Mouse (Mus musculus): ENCODE results near the gene Zfp36. TPM values are rescaled to one million over a fixed set of nuclear protein-coding genes. Genes with fewer than 3 reads are reported as not detected.

The Zfp36 gene
- polyA plus RNA-seq, 2 experiments = 3.9 to 4.6 TPM

- Histone ChIP-seq H3K36me3 (replicated peaks; ENCODE audit: control insufficient read depth, insufficient read depth, low read depth) (peaks cover 65% of the 10 kb centered on the region), H3K4me2 (ENCODE audit: low read depth) (no peak overlapping the region), H3K27me3 (ENCODE audit: control insufficient read depth, insufficient read depth, low read length) (no peaks in the 10 kb centered on the region), H3K9me3 (ENCODE audit: control insufficient read depth, low read length) (no peaks in the 10 kb centered on the region), H3K9ac (replicated peaks) (no peak overlapping the region), H3K27ac (no peak overlapping the region), H3K4me3 (ENCODE audit: insufficient read depth in 1 of 2, low read depth in 2 of 2, low read length in 2 of 2) (no peak overlapping the region), H3K4me1 (replicated peaks; ENCODE audit: control insufficient read depth in 2 of 2, insufficient read depth in 2 of 2, low read length in 1 of 2) (no peaks in the 10 kb centered on the region)
- DNase-seq (ENCODE audit: low read depth in 3 of 3, low spot score in 3 of 3) = no peak
- ATAC-seq (ENCODE audit: insufficient read depth) = no peak
- no peak for TF ChIP-seq EP300 (IDR thresholded peaks at IDR 0.05; ENCODE audit: low read depth)
- peak; percentile 54 for TF ChIP-seq CTCF (IDR thresholded peaks at IDR 0.05; ENCODE audit: low read depth)
Measured at GRCm38 (mm10) chr7:28417368-28417767, 37.3 kb upstream of the Zfp36 start.

GRCm38 (mm10) chr7:28412826-28413225 is 32.8 kb upstream of the Zfp36 start:
- peaks cover 34% of the 10 kb centered on the region for H3K36me3 ChIP-seq (replicated peaks; ENCODE audit: control insufficient read depth, insufficient read depth, low read depth)
- no peak for ATAC-seq (ENCODE audit: insufficient read depth)
- no peak overlapping the region for H3K4me2 ChIP-seq (ENCODE audit: low read depth)
- H3K27ac ChIP-seq = no peak overlapping the region
- no peak overlapping the region for H3K4me3 ChIP-seq (ENCODE audit: insufficient read depth in 1 of 2, low read depth in 2 of 2, low read length in 2 of 2)
- DNase-seq (ENCODE audit: low read depth in 3 of 3, low spot score in 3 of 3) = no peak
- WGBS (ENCODE audit: insufficient replicate concordance) = 60% methylated on average over 4 of the region's 4 CpGs
- TF ChIP-seq CTCF (IDR thresholded peaks at IDR 0.05; ENCODE audit: low read depth) (0 out of 2 replicates have a peak, but pooled peaks have one; percentile 20), EP300 (IDR thresholded peaks at IDR 0.05; ENCODE audit: low read depth) (no peak)
- no peak overlapping the region for H3K9ac ChIP-seq (replicated peaks)
- no peaks in the 10 kb centered on the region for H3K27me3 ChIP-seq (ENCODE audit: control insufficient read depth, insufficient read depth, low read length)
- H3K9me3 ChIP-seq (ENCODE audit: control insufficient read depth, low read length) = no peaks in the 10 kb centered on the region
- no peaks in the 10 kb centered on the region for H3K4me1 ChIP-seq (replicated peaks; ENCODE audit: control insufficient read depth in 2 of 2, insufficient read depth in 2 of 2, low read length in 1 of 2)

- no peak for DNase-seq (ENCODE audit: low read depth in 3 of 3, low spot score in 3 of 3)
Measured at GRCm38 (mm10) chr7:28410841-28411475, 30.9 kb upstream of the Zfp36 start.

GRCm38 (mm10) chr7:28401942-28402341 is 21.9 kb upstream of the Zfp36 start:
- Histone ChIP-seq H3K36me3 (replicated peaks; ENCODE audit: control insufficient read depth, insufficient read depth, low read depth) (peaks cover 40% of the 10 kb centered on the region), H3K4me1 (replicated peaks; ENCODE audit: control insufficient read depth in 2 of 2, insufficient read depth in 2 of 2, low read length in 1 of 2) (no peaks in the 10 kb centered on the region; a peak in 1 of 4 replicates), H3K9me3 (ENCODE audit: control insufficient read depth, low read length) (no peaks in the 10 kb centered on the region), H3K27ac (no peak overlapping the region), H3K9ac (replicated peaks) (no peak overlapping the region), H3K4me2 (ENCODE audit: low read depth) (no peak overlapping the region), H3K27me3 (ENCODE audit: control insufficient read depth, insufficient read depth, low read length) (no peaks in the 10 kb centered on the region), H3K4me3 (ENCODE audit: insufficient read depth in 1 of 2, low read depth in 2 of 2, low read length in 2 of 2) (no peak overlapping the region)
- TF ChIP-seq CTCF (IDR thresholded peaks at IDR 0.05; ENCODE audit: low read depth) = no peak
- TF ChIP-seq EP300 (IDR thresholded peaks at IDR 0.05; ENCODE audit: low read depth) = no peak
- DNase-seq (ENCODE audit: low read depth in 3 of 3, low spot score in 3 of 3) (no peak), ATAC-seq (ENCODE audit: insufficient read depth) (no peak)
- 54% methylated on average over 3 of the region's 3 CpGs for WGBS (ENCODE audit: insufficient replicate concordance)

More at GRCm38 (mm10) chr7:28410841-28411475, 30.9 kb upstream of the Zfp36 start:
- Histone ChIP-seq H3K27ac (no peak overlapping the region), H3K4me3 (ENCODE audit: insufficient read depth in 1 of 2, low read depth in 2 of 2, low read length in 2 of 2) (no peak overlapping the region), H3K4me1 (replicated peaks; ENCODE audit: control insufficient read depth in 2 of 2, insufficient read depth in 2 of 2, low read length in 1 of 2) (no peaks in the 10 kb centered on the region), H3K4me2 (ENCODE audit: low read depth) (no peak overlapping the region), H3K27me3 (ENCODE audit: control insufficient read depth, insufficient read depth, low read length) (no peaks in the 10 kb centered on the region), H3K9ac (replicated peaks) (no peak overlapping the region), H3K36me3 (replicated peaks; ENCODE audit: control insufficient read depth, insufficient read depth, low read depth) (peaks cover 41% of the 10 kb centered on the region), H3K9me3 (ENCODE audit: control insufficient read depth, low read length) (no peaks in the 10 kb centered on the region)
- no peak for ATAC-seq (ENCODE audit: insufficient read depth)
- TF ChIP-seq EP300 (IDR thresholded peaks at IDR 0.05; ENCODE audit: low read depth) (no peak), CTCF (IDR thresholded peaks at IDR 0.05; ENCODE audit: low read depth) (no peak)
- 85% methylated on average over 3 of the region's 3 CpGs for WGBS (ENCODE audit: insufficient replicate concordance)

- Histone ChIP-seq H3K4me1 (replicated peaks; ENCODE audit: control insufficient read depth in 2 of 2, insufficient read depth in 2 of 2, low read length in 1 of 2) (no peaks in the 10 kb centered on the region; a peak in 1 of 4 replicates), H3K27me3 (ENCODE audit: control insufficient read depth, insufficient read depth, low read length) (no peaks in the 10 kb centered on the region), H3K4me3 (ENCODE audit: insufficient read depth in 1 of 2, low read depth in 2 of 2, low read length in 2 of 2) (no peak overlapping the region), H3K9ac (replicated peaks) (no peak overlapping the region), H3K4me2 (ENCODE audit: low read depth) (no peak overlapping the region), H3K9me3 (ENCODE audit: control insufficient read depth, low read length) (no peaks in the 10 kb centered on the region), H3K27ac (no peak overlapping the region), H3K36me3 (replicated peaks; ENCODE audit: control insufficient read depth, insufficient read depth, low read depth) (peaks cover 39% of the 10 kb centered on the region)
- WGBS (ENCODE audit: insufficient replicate concordance) = 79% methylated on average over 1 of the region's 1 CpGs
- ATAC-seq (ENCODE audit: insufficient read depth) (0 out of 2 replicates have a peak, but pooled peaks have one; percentile 14), DNase-seq (ENCODE audit: low read depth in 3 of 3, low spot score in 3 of 3) (no peak)
- TF ChIP-seq CTCF (IDR thresholded peaks at IDR 0.05; ENCODE audit: low read depth) (no peak), EP300 (IDR thresholded peaks at IDR 0.05; ENCODE audit: low read depth) (no peak)
Measured at GRCm38 (mm10) chr7:28401030-28401429, 21.0 kb upstream of the Zfp36 start.
